Mouse (Mus musculus) neural tube, embryonic 14.5 days (tissue): ENCODE results near the gene Nbas. TPM values are rescaled to one million over a fixed set of nuclear protein-coding genes. Genes with fewer than 3 reads are reported as not detected.

Experiments
- ATAC-seq: fragments of 200-750 bp; cut with Nextera tagmentation; 2 replicates; pipeline ENCODE4 v1.8.0; 2017; ENCODE audit warnings: low read depth, mild to moderate bottlenecking, moderate TSS enrichment, moderate library complexity
- H3K27ac ChIP-seq: fragments of 300-500 bp; sonication (generic); 2 replicates; pipeline ENCODE4 v1.5.1; 2014; ENCODE audit warnings: low read depth, mild to moderate bottlenecking, control low read depth, low read length, moderate library complexity, mixed read lengths
- H3K27me3 ChIP-seq: fragments of 300-500 bp; sonication (generic); 2 replicates; pipeline ENCODE4 v1.6.1; 2014; ENCODE audit warnings: low read length; ENCODE audit not compliant: control insufficient read depth, insufficient read depth
- H3K36me3 ChIP-seq: fragments of 300-500 bp; sonication (generic); 2 replicates; pipeline ENCODE4 v1.6.1; 2014; ENCODE audit warnings: low read length, mixed read lengths; ENCODE audit not compliant: control insufficient read depth, insufficient read depth
- H3K4me1 ChIP-seq: fragments of 300-500 bp; sonication (generic); 2 replicates; pipeline ENCODE4 v1.6.1; 2014; ENCODE audit warnings: low read length; ENCODE audit not compliant: control insufficient read depth, insufficient read depth
- H3K4me2 ChIP-seq: fragments of 300-500 bp; sonication (generic); 2 replicates; pipeline ENCODE4 v1.6.1; 2014; ENCODE audit warnings: mild to moderate bottlenecking, low read depth, low read length, control low read depth
- H3K4me3 ChIP-seq: fragments of 300-500 bp; sonication (generic); 2 replicates; pipeline ENCODE4 v1.5.1; 2014; ENCODE audit warnings: low read depth, low read length, control low read depth, mixed read lengths
- H3K9ac ChIP-seq: fragments of 300-500 bp; sonication (generic); replicated peaks from 2 replicates; pipeline ENCODE4 v1.6.1; 2014; ENCODE audit warnings: low read depth, mild to moderate bottlenecking, control low read depth, low read length, mixed read lengths
- H3K9me3 ChIP-seq: fragments of 300-500 bp; sonication (generic); 2 replicates; pipeline ENCODE4 v1.6.1; 2016; ENCODE audit warnings: low read length; ENCODE audit not compliant: control insufficient read depth
- WGBS: fragments of 180-500 bp; shearing (Covaris S2); extraction: QIAGEN DNeasy Blood & Tissue Kit; methylation state at CpG from one replicate; pipeline ENCODE4 v1.1.7; 2014; 5-methylcytosine and 5-hydroxymethylcytosine counted together
- polyA plus RNA-seq: library from polyadenylated mRNA; unstranded; fragments of >200 nt; fragmentation: Nextera tagmentation; extraction: Ambion mirVana; gene quantifications from 2 replicates; pipeline ENCODE4 v1.2.1, GENCODE M21; 2014

The Nbas gene
- polyA plus RNA-seq, 1 experiment from 2014 or later, result 24.9 TPM

DNA sequence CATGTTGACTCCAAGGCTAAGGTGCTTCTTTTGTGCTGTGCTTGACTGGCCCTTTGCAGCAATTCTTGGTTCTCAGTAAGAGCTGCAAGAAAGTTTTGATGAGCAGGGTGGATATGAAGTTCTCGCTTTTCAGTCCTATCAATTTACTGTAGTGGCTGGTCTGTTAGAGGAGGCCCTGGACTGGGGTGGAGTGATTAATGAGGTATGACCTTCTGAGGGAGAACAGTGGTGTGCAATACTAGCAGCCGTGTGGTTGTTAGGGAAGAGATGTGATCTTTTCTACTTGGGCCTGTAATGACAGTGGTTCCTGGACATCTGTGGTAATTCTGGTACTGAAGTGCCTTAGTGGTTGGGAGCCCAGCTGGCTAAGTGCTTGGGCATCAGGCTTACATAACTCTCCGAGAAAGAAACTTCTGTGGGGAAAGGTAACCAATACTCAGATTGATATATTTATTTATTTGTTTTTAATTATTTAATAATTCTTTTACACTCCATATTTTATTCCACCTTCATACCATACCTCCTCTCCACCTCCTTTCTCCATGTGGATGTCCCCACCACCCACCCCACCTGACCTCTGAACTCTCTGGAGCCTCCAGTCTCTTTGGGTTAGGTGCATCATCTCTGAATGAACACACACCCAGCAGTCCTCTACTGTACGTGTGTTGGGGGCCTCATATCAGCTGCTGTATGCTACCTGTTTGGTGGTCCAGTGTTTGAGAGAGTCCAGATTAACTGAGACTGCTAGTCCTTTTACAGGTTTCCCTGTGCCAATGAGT is 175.9 kb downstream of the Nbas start:
- H3K4me2 ChIP-seq, result no peak overlapping the region
- no peaks in the 10 kb centered on the region for H3K27me3 ChIP-seq
- no peaks in the 10 kb centered on the region for H3K9me3 ChIP-seq
- no peak overlapping the region for H3K4me3 ChIP-seq
- H3K9ac ChIP-seq, result no peak overlapping the region
- WGBS, result 76% methylated on average over 4 of the region's 4 CpGs
- ATAC-seq, result no peak
- no peaks in the 10 kb centered on the region for H3K36me3 ChIP-seq
- H3K4me1 ChIP-seq, result no peaks in the 10 kb centered on the region
- H3K27ac ChIP-seq, result no peak overlapping the region

DNA sequence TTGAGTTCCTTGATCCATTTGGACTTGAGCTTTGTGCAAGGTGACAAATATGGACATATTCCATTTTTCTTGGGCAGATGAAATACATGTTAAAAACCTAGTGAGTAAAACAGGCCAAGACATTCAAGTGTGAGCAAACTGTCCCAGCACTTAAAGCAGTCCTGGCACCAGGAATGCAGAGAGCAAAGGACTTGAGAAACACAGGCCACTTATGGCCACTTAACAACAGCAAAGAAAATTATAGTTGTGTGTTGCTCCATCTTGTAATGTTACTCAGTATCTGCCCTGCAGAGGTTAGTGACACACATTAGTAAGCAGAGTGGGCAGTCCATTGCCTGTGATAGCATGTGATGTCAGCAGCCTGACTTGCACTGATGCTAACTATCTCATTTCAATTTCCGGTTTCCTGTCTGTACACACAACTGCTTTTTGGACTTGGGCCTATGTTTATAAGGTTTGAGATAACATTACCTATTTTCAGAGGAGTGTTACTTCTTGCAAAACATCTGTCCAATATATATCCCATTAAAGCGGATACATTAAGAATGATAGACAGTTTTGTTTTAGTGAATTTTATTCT is 176.6 kb downstream of the Nbas start:
- no peak overlapping the region for H3K27ac ChIP-seq
- no peak overlapping the region for H3K4me3 ChIP-seq
- no peaks in the 10 kb centered on the region for H3K9me3 ChIP-seq
- no peaks in the 10 kb centered on the region for H3K36me3 ChIP-seq
- WGBS, result 96% methylated on average over 2 of the region's 2 CpGs
- ATAC-seq, result no peak
- no peak overlapping the region for H3K4me2 ChIP-seq
- H3K27me3 ChIP-seq, result no peaks in the 10 kb centered on the region
- no peaks in the 10 kb centered on the region for H3K4me1 ChIP-seq
- no peak overlapping the region for H3K9ac ChIP-seq

DNA sequence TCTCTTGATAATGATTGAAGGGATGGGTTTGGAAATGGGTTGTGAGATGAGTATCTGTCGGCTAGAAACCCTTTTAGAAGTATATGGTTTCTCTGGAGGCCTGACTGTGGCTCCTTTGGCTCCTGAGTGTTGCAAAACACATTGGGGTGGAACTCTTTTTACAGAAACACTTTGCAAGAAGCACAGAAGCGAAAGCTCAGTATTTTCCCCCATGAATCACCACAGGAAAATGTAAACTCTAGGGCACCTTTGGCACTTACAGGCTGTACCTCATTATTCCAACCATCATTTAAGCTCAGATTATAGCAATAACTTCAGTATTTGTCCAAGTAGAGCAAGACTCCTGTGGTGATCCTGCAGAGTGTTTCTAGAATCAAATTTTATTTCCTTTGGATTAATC is 180.0 kb downstream of the Nbas start:
- Histone ChIP-seq H3K27ac (no peak overlapping the region), H3K9ac (no peak overlapping the region), H3K4me1 (no peaks in the 10 kb centered on the region), H3K4me2 (no peak overlapping the region), H3K4me3 (no peak overlapping the region), H3K27me3 (no peaks in the 10 kb centered on the region), H3K9me3 (no peaks in the 10 kb centered on the region), H3K36me3 (no peaks in the 10 kb centered on the region)
- WGBS, result 79% methylated on average over 2 of the region's 2 CpGs
- no peak for ATAC-seq

DNA sequence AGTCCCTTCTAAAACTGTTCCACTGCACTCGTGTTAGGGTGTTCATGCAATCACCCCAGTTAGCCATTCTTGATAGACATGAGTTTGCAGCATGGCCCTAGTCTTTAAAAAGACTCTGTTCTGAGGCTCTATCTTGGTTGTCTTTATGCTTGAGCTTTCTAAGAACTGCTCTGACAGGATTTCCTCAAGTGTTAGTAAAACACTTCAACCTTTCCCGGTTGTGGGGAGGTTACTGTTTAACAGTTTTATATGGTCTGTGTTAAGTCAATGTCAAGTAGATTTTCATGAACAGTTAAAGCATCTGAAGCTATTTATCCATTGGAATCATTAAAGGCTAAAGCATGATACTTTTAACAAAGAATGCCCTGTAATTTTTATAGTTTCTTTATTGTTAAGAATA is 183.1 kb downstream of the Nbas start:
- no peak overlapping the region for H3K4me3 ChIP-seq
- H3K27ac ChIP-seq, result no peak overlapping the region
- 87% methylated on average over 2 of the region's 2 CpGs for WGBS
- H3K9ac ChIP-seq, result no peak overlapping the region
- no peak for ATAC-seq
- no peaks in the 10 kb centered on the region for H3K9me3 ChIP-seq
- H3K4me1 ChIP-seq, result no peaks in the 10 kb centered on the region
- H3K27me3 ChIP-seq, result no peaks in the 10 kb centered on the region
- no peak overlapping the region for H3K4me2 ChIP-seq
- no peaks in the 10 kb centered on the region for H3K36me3 ChIP-seq

DNA sequence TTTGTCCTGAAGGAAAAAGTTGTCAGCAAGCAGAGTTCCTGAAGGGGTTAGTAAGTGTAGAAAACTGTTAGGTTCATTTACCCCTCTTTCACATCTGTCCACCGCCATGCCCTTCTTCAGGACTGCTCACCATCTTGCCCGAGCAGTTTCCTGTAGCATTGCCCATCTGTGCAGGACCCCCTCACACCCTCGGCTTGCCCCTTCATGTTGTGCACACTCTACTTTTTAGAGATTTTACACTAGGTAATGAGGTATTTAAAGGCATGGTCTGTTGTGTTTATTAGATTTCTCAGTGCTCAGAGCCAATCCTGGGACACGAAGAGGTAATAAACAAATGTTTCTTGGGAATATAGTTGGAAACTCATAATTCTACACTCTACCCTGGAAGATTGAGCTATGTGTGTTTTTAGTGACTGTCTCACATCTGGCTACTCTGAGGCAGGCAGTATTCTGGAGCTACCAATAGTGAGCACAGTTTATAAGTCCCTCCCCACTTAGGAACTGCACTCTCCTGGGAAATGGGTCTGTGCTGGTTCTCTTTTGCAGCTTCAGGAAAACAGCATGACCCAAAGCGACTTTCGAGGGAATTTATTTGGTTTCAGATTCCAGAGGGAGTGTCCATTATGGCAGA is 191.4 kb downstream of the Nbas start:
- no peaks in the 10 kb centered on the region for H3K36me3 ChIP-seq
- no peak overlapping the region for H3K4me2 ChIP-seq
- 88% methylated on average over 6 of the region's 6 CpGs for WGBS
- no peaks in the 10 kb centered on the region for H3K9me3 ChIP-seq
- no peak overlapping the region for H3K9ac ChIP-seq
- no peak overlapping the region for H3K4me3 ChIP-seq
- no peak for ATAC-seq
- H3K27me3 ChIP-seq, result no peaks in the 10 kb centered on the region
- H3K27ac ChIP-seq, result no peak overlapping the region
- H3K4me1 ChIP-seq, result no peaks in the 10 kb centered on the region

DNA sequence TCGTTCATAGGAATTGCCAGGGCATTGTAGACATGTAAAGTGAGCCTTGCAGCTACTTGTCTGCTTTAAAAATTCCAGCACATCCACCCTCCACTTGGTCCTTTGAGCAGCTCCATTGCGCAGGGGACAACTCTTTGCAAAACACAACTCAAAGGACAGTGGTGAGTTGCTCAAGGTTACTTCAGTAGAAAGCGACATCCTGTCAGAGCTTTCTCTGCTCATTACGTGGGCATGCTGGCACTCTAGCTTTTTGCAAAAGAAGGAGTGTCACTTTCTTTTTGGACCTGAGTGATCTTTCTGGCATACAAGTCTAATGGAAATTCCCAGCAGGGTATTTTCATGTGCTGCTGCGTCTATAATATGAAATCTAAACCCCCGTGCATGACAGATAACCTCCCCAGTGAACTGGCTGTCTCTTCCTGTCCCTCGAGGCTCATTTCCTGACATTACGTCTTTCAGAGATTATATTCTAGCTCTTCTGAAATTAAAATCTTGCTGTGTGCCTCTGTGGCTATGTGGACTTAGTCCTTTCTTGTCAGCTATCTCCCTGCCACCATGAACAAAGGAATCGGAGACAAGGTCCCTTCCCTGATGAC is 192.7 kb downstream of the Nbas start:
- Histone ChIP-seq H3K9me3 (no peaks in the 10 kb centered on the region), H3K27me3 (no peaks in the 10 kb centered on the region), H3K36me3 (no peaks in the 10 kb centered on the region), H3K4me2 (no peak overlapping the region), H3K4me1 (no peaks in the 10 kb centered on the region), H3K27ac (no peak overlapping the region), H3K9ac (no peak overlapping the region), H3K4me3 (no peak overlapping the region)
- peak; percentile 39; the same call in 1 of the 2 replicates for ATAC-seq
- WGBS, result 66% methylated on average over 9 of the region's 9 CpGs

DNA sequence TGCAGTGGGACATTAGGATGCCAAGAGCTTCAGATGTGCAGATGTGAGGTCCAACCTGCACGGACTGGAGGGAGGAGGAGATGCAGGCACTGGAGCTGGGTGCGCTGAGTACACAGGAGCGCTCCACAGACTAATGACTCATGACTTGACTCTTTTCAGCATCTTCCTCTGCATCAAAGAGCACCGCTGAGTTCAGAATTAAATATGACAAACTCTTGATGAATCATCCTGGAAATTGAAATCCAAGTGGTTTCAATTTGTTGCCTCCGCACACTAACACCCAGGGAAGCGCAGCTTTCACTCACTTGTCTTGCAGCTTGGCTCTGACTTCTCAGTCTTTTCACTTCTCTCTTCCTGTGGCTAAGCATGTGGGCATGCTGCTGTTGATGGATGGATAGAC is 193.5 kb downstream of the Nbas start:
- no peak overlapping the region for H3K9ac ChIP-seq
- H3K9me3 ChIP-seq, result no peaks in the 10 kb centered on the region
- H3K4me1 ChIP-seq, result no peaks in the 10 kb centered on the region
- H3K36me3 ChIP-seq, result no peaks in the 10 kb centered on the region
- no peak overlapping the region for H3K4me3 ChIP-seq
- peak; percentile 68; the same call in 1 of the 2 replicates for ATAC-seq
- H3K27ac ChIP-seq, result no peak overlapping the region
- no peaks in the 10 kb centered on the region for H3K27me3 ChIP-seq
- 75% methylated on average over 6 of the region's 6 CpGs for WGBS
- H3K4me2 ChIP-seq, result no peak overlapping the region

DNA sequence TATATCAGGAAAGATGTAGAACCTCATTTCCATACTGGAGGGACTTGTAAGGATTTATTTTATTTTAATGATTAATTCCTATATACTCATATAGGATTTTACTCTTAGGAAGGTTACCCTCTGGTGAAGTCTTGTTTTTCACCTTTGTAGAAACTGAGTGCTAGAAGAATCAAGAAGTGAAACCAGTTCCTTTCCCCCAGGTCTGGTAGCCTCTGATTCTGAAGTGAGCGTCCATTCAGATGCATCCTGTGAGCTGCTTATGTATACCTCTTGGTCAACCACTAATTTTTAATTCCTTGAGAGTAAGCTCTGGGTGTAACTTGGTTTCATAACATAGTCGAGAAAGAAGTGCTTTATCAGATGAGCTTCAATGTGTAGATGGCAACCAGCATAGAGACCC is 196.6 kb downstream of the Nbas start:
- Histone ChIP-seq H3K4me3 (no peak overlapping the region), H3K36me3 (no peaks in the 10 kb centered on the region), H3K9ac (no peak overlapping the region), H3K4me1 (no peaks in the 10 kb centered on the region), H3K4me2 (no peak overlapping the region), H3K9me3 (no peaks in the 10 kb centered on the region), H3K27me3 (no peaks in the 10 kb centered on the region), H3K27ac (no peak overlapping the region)
- WGBS, result 93% methylated on average over 2 of the region's 2 CpGs
- ATAC-seq, result no peak

DNA sequence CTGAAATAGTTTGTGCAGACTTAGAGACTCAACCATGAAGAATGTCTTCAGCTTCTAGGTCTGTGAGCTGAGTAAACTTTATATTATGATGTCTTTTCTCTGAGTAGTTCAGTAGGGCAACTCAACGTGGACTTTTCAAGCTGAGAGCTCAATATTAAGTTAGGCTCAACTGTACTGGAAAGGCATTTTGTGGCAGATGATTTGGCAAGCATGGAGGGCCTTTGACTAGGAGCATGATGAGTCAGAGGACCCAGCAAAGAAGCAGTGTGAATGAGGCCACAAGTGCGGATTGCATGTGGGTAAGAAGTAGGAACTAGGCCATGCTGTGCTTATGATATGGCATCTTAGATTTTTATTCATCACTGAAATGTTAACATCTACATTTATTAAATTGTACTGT is 205.9 kb downstream of the Nbas start:
- no peak for ATAC-seq
- H3K9ac ChIP-seq, result no peak overlapping the region
- H3K36me3 ChIP-seq, result no peaks in the 10 kb centered on the region
- no peaks in the 10 kb centered on the region for H3K4me1 ChIP-seq
- no peaks in the 10 kb centered on the region for H3K9me3 ChIP-seq
- H3K27ac ChIP-seq, result no peak overlapping the region
- 93% methylated on average over 2 of the region's 2 CpGs for WGBS
- no peak overlapping the region for H3K4me3 ChIP-seq
- H3K27me3 ChIP-seq, result no peaks in the 10 kb centered on the region
- H3K4me2 ChIP-seq, result no peak overlapping the region
